Mouse (Mus musculus): ENCODE data around the gene Prdm11.
A peak's percentile ranks its signal among the peaks of the same experiment; 100 is the strongest.

Prdm11 gene

GRCm38 (mm10) chr2:92967032-92967838 lies 78.7 kb downstream of the Prdm11 start:
- no peak for DNase-seq (ENCODE audit: low spot score in 2 of 2)

GRCm38 (mm10) chr2:92966257-92966656 lies 79.7 kb downstream of the Prdm11 start:
- no peak for DNase-seq (ENCODE audit: low spot score in 2 of 2)

- no peak for DNase-seq (ENCODE audit: low spot score in 2 of 2)
These were observed 81.6 kb downstream of the Prdm11 start for GRCm38 (mm10) chr2:92964345-92964744.

- DNase-seq (ENCODE audit: low spot score in 2 of 2), result no peak
These were observed 87.3 kb downstream of the Prdm11 start for GRCm38 (mm10) chr2:92958640-92959039.

- no peak for DNase-seq (ENCODE audit: low spot score in 2 of 2)
These were observed 89.0 kb downstream of the Prdm11 start for GRCm38 (mm10) chr2:92956943-92957342.

- DNase-seq (ENCODE audit: low spot score in 2 of 2), result peak; percentile 58 to 80
These were observed 91.4 kb downstream of the Prdm11 start for GRCm38 (mm10) chr2:92954404-92955114.

- DNase-seq (ENCODE audit: low spot score in 2 of 2), result no peak
These were observed 92.5 kb downstream of the Prdm11 start for GRCm38 (mm10) chr2:92953450-92953849.

- no peak for DNase-seq (ENCODE audit: low spot score in 2 of 2)
These were observed 96.4 kb downstream of the Prdm11 start for GRCm38 (mm10) chr2:92949518-92949917.

- no peak for DNase-seq (ENCODE audit: low spot score in 2 of 2)
These were observed 97.2 kb downstream of the Prdm11 start for GRCm38 (mm10) chr2:92948699-92949300.

GRCm38 (mm10) chr2:92947981-92948698 lies 97.8 kb downstream of the Prdm11 start:
- no peak for DNase-seq (ENCODE audit: low spot score in 2 of 2)

GRCm38 (mm10) chr2:92945824-92946598 lies 100.0 kb downstream of the Prdm11 start:
- no peak for DNase-seq (ENCODE audit: low spot score in 2 of 2)

GRCm38 (mm10) chr2:92945125-92945746 lies 100.7 kb downstream of the Prdm11 start:
- no peak for DNase-seq (ENCODE audit: low spot score in 2 of 2)

- no peak for DNase-seq (ENCODE audit: low spot score in 2 of 2)
These were observed 101.6 kb downstream of the Prdm11 start for GRCm38 (mm10) chr2:92944356-92944755.

GRCm38 (mm10) chr2:92943406-92943805 lies 102.6 kb downstream of the Prdm11 start:
- DNase-seq (ENCODE audit: low spot score in 2 of 2), result no peak

- DNase-seq (ENCODE audit: low spot score in 2 of 2), result no peak
These were observed 104.5 kb downstream of the Prdm11 start for GRCm38 (mm10) chr2:92941463-92941862.

GRCm38 (mm10) chr2:92940963-92941362 lies 105.0 kb downstream of the Prdm11 start:
- DNase-seq (ENCODE audit: low spot score in 2 of 2), result no peak

- no peak for DNase-seq (ENCODE audit: low spot score in 2 of 2)
These were observed 107.1 kb downstream of the Prdm11 start for GRCm38 (mm10) chr2:92938827-92939226.

GRCm38 (mm10) chr2:92938063-92938462 lies 107.9 kb downstream of the Prdm11 start:
- DNase-seq (ENCODE audit: low spot score in 2 of 2), result no peak

GRCm38 (mm10) chr2:92935483-92935882 lies 110.5 kb downstream of the Prdm11 start:
- DNase-seq (ENCODE audit: low spot score in 2 of 2), result no peak

GRCm38 (mm10) chr2:92934312-92934982 lies 111.5 kb downstream of the Prdm11 start:
- no peak for DNase-seq (ENCODE audit: low spot score in 2 of 2)
